Mouse (Mus musculus) spleen, adult 2 months (tissue): Measurements from ENCODE around the gene Itsn1.

Experiments used
- CTCF ChIP-seq: fragments of 200-500 bp; IDR thresholded peaks from 2 replicates; pipeline ENCODE4 v1.5.1; 2011; ENCODE audit warnings: mild to moderate bottlenecking, inconsistent platforms; ENCODE audit not compliant: insufficient read depth, insufficient read length, insufficient replicate concordance; ENCODE audit errors: extremely low read depth
- POLR2A ChIP-seq: fragments of 200-500 bp; IDR thresholded peaks from 2 replicates; pipeline ENCODE4 v1.6.1; 2011; ENCODE audit warnings: low read depth, low read length, inconsistent platforms

GRCm38 (mm10) chr16:91828160-91828559, 99.1 kb downstream of the Itsn1 start:
- no peak for TF ChIP-seq CTCF
- no peak for TF ChIP-seq POLR2A
